Mouse (Mus musculus) adrenal gland, adult 8-10 months (tissue): Measurements from ENCODE around the gene 1700069L16Rik. TPM values are rescaled to one million over a fixed set of nuclear protein-coding genes. Genes with fewer than 3 reads are reported as not detected.

Experiments
- total RNA-seq, 4 experiments: library from RNA; stranded (reverse); gene quantifications; 2 replicates each; pipeline ENCODE4 v1.2.4; 2022

The 1700069L16Rik gene
- total RNA-seq, 4 experiments from 2014 or later, result not detected

Other genes with a start within 250 kb of the 1700069L16Rik start
- 10 to 100 TPM in 2 of 4 experiments, 1 to 10 TPM in 2; 5.4 to 12.6 (median 9.4) TPM for gene Wscd2, start 234.4 kb downstream of the 1700069L16Rik start, total RNA-seq
- gene Cmklr1, start 74.3 kb downstream of the 1700069L16Rik start, total RNA-seq, result 10 to 100 TPM; 14.2 to 27.6 (median 21.2) TPM
- gene Ficd, start 11.0 kb upstream of the 1700069L16Rik start, total RNA-seq, result 10 to 100 TPM; 15.7 to 25.8 (median 17.6) TPM
- 10 to 100 TPM; 29.5 to 47.4 (median 40.1) TPM for gene Sart3, start 47.7 kb upstream of the 1700069L16Rik start, total RNA-seq
- gene Iscu, start 48.0 kb upstream of the 1700069L16Rik start, total RNA-seq, result 1,000 to 10,000 TPM in 2 of 4 experiments, 100 to 1,000 TPM in 2; 572 to 1,204 (median 919) TPM
- gene Tmem119, start 75.7 kb upstream of the 1700069L16Rik start, total RNA-seq, result 10 to 100 TPM in 2 of 4 experiments, 1 to 10 TPM in 2; 9.1 to 14.2 (median 11.2) TPM
- 1 to 10 TPM; 4.4 to 8.6 (median 5.9) TPM for gene Selplg, start 107.9 kb upstream of the 1700069L16Rik start, total RNA-seq
- 10 to 100 TPM; 47.0 to 99.8 (median 77.0) TPM for gene Coro1c, start 184.0 kb upstream of the 1700069L16Rik start, total RNA-seq